Mouse (Mus musculus): ENCODE results near the gene Mup2.
"Not testable (repeated sequence)": the region's sequence is repeated elsewhere in the genome, so short reads cannot be mapped to it uniquely, and the experiment has no call there.

Gene Mup2

GRCm38 (mm10) chr4:60154189-60154588 is at the start of gene Mup2:
Gene Mup2 (minus strand): TSS chr4:60154289.
- not testable (repeated sequence) for DNase-seq (ENCODE audit: low spot score in 2 of 2)
